Mouse (Mus musculus) urinary bladder, postnatal 10 days (tissue): Measurements from ENCODE around the gene Tomm34.

ENCODE experiments used
- DNase-seq: peaks from one replicate; pipeline ENCODE4 v3.0.0; 2022; ENCODE audit warnings: low spot score

The Tomm34 gene

GRCm38 (mm10) chr2:164070765-164071436 is at the start of gene Tomm34:
Tomm34 (minus strand) TSS chr2:164071169.
- peak; percentile 86 for DNase-seq

- DNase-seq, result no peak
Observed at GRCm38 (mm10) chr2:164119503-164119902, 48.5 kb upstream of the Tomm34 start.

- DNase-seq, result no peak
Observed at GRCm38 (mm10) chr2:164115531-164115930, 44.6 kb upstream of the Tomm34 start.

GRCm38 (mm10) chr2:164114051-164114450 is 43.1 kb upstream of the Tomm34 start:
- DNase-seq, result no peak

GRCm38 (mm10) chr2:164111546-164111945 is 40.6 kb upstream of the Tomm34 start:
- DNase-seq, result no peak

- DNase-seq, result no peak
Observed at GRCm38 (mm10) chr2:164108501-164108900, 37.5 kb upstream of the Tomm34 start.

- DNase-seq, result no peak
Observed at GRCm38 (mm10) chr2:164107125-164107874, 36.3 kb upstream of the Tomm34 start.

GRCm38 (mm10) chr2:164106287-164107035 is 35.5 kb upstream of the Tomm34 start:
- DNase-seq, result no peak

GRCm38 (mm10) chr2:164103501-164103900 is 32.5 kb upstream of the Tomm34 start:
- DNase-seq, result no peak

GRCm38 (mm10) chr2:164102366-164102765 is 31.4 kb upstream of the Tomm34 start:
- no peak for DNase-seq

GRCm38 (mm10) chr2:164101936-164102335 is 31.0 kb upstream of the Tomm34 start:
- DNase-seq, result no peak

GRCm38 (mm10) chr2:164098603-164099250 is 27.8 kb upstream of the Tomm34 start:
- no peak for DNase-seq

- DNase-seq, result no peak
Observed at GRCm38 (mm10) chr2:164094152-164094551, 23.2 kb upstream of the Tomm34 start.

- no peak for DNase-seq
Observed at GRCm38 (mm10) chr2:164089508-164089907, 18.5 kb upstream of the Tomm34 start.

GRCm38 (mm10) chr2:164087416-164088017 is 16.5 kb upstream of the Tomm34 start:
- no peak for DNase-seq

GRCm38 (mm10) chr2:164084342-164084700 is 13.4 kb upstream of the Tomm34 start:
- no peak for DNase-seq

- DNase-seq, result no peak
Observed at GRCm38 (mm10) chr2:164083609-164084341, 12.8 kb upstream of the Tomm34 start.

GRCm38 (mm10) chr2:164082175-164082574 is 11.2 kb upstream of the Tomm34 start:
- no peak for DNase-seq

- DNase-seq, result no peak
Observed at GRCm38 (mm10) chr2:164081577-164081976, 10.6 kb upstream of the Tomm34 start.

- DNase-seq, result no peak
Observed at GRCm38 (mm10) chr2:164079488-164079887, 8.5 kb upstream of the Tomm34 start.

- no peak for DNase-seq
Observed at GRCm38 (mm10) chr2:164077875-164078274, 6.9 kb upstream of the Tomm34 start.
